In genomic region chr11:102156786-102157089, GRCm38 (mm10) we compare ENCODE assay signal across 9 mouse cellular contexts. TPM values are rescaled to one million over a fixed set of nuclear protein-coding genes. Genes with fewer than 3 reads are reported as not detected.
DNase-seq lines count a peak whose midpoint lies in the region; ATAC-seq and TF ChIP-seq lines count a peak whose summit lies in the region.
"Had no signal": no experiment of that assay in that cellular context is flagged by ENCODE, and none has a peak within 500 bp of the region (broad histone marks: within the 10 kb centered on the region; RNA-seq: fewer than 3 reads in every experiment).

No protein-coding gene starts in this region.

- no peak overlapping the region for H3K9ac ChIP-seq in heart, embryonic 13.5 days
- no peak overlapping the region for H3K9ac ChIP-seq in midbrain, embryonic 14.5 days (replicated peaks; ENCODE audit: low read length)
- no peak overlapping the region for H3K9ac ChIP-seq in liver, embryonic 16.5 days (ENCODE audit: low read depth, low read length)
- H3K9ac ChIP-seq in stomach, postnatal 0 days (ENCODE audit: low read length) = no peak overlapping the region

- WGBS in heart, embryonic 13.5 days = 8% methylated on average over 1 of the region's 1 CpGs
- WGBS in midbrain, embryonic 10.5 days = 17% methylated on average over 1 of the region's 1 CpGs
- 16% methylated on average over 1 of the region's 1 CpGs for WGBS in midbrain, embryonic 14.5 days
- WGBS in liver, embryonic 16.5 days (ENCODE audit: insufficient replicate concordance) = 10% methylated on average over 1 of the region's 1 CpGs
- 9% methylated on average over 1 of the region's 1 CpGs for WGBS in stomach, postnatal 0 days

- H3K4me1 ChIP-seq in heart, embryonic 13.5 days = peaks cover 8% of the 10 kb centered on the region
- H3K4me1 ChIP-seq in midbrain, embryonic 10.5 days = peaks cover 15% of the 10 kb centered on the region
- peaks cover 3% of the 10 kb centered on the region; the same call in 1 of the 2 replicates for H3K4me1 ChIP-seq in midbrain, embryonic 14.5 days (ENCODE audit: control insufficient read depth, insufficient read depth, low read length)
- peaks cover 8% of the 10 kb centered on the region for H3K4me1 ChIP-seq in liver, embryonic 16.5 days (ENCODE audit: control insufficient read depth, low read depth, low read length)
- H3K4me1 ChIP-seq in stomach, postnatal 0 days (replicated peaks; ENCODE audit: control insufficient read depth, insufficient read depth) = no peaks in the 10 kb centered on the region

- peak overlapping the region; percentile 87 for H3K4me2 ChIP-seq in heart, embryonic 13.5 days
- no peak overlapping the region for H3K4me2 ChIP-seq in midbrain, embryonic 14.5 days (ENCODE audit: low read length)
- H3K4me2 ChIP-seq in liver, embryonic 16.5 days (ENCODE audit: low read depth, low read length) = peak overlapping the region; percentile 91; the same call in 1 of the 2 replicates
- H3K4me2 ChIP-seq in stomach, postnatal 0 days (replicated peaks; ENCODE audit: low read depth) = peak overlapping the region; percentile 92; the same call in 1 of the 2 replicates

- H3K4me3 ChIP-seq in heart, embryonic 13.5 days = no peak overlapping the region
- peak overlapping the region; percentile 76 for H3K4me3 ChIP-seq in midbrain, embryonic 10.5 days
- H3K4me3 ChIP-seq in midbrain, embryonic 14.5 days (replicated peaks; ENCODE audit: low read depth, low read length) = no peak overlapping the region
- H3K4me3 ChIP-seq in liver, embryonic 16.5 days (ENCODE audit: low read depth, low read length) = no peak overlapping the region; the same call in 1 of the 2 replicates
- peak overlapping the region; percentile 68; the same call in 1 of the 2 replicates for H3K4me3 ChIP-seq in stomach, postnatal 0 days (ENCODE audit: low read depth, low read length)

- TF ChIP-seq EP300 in stomach, postnatal 0 days (optimal IDR thresholded peaks at IDR 0.05) = no peak

- TF ChIP-seq CTCF in stomach, postnatal 0 days (IDR thresholded peaks at IDR 0.05; ENCODE audit: low read depth) = no peak

- DNase-seq in heart, adult 18-20 months = no peak
- no peak for DNase-seq in midbrain, embryonic 10.5 days (ENCODE audit: low spot score)
- no peak for DNase-seq in midbrain, embryonic 14.5 days
- no peak for DNase-seq in stomach, postnatal 0 days (ENCODE audit: low spot score)
- DNase-seq in layer of hippocampus, adult 8-10 months (ENCODE audit: low spot score in 2 of 2) = no peak
- DNase-seq in right cerebral cortex, postnatal 4 days = no peak

- no peak overlapping the region for H3K27ac ChIP-seq in heart, embryonic 13.5 days (replicated peaks)
- H3K27ac ChIP-seq in midbrain, embryonic 10.5 days (replicated peaks) = no peak overlapping the region
- no peak overlapping the region for H3K27ac ChIP-seq in midbrain, embryonic 14.5 days (replicated peaks; ENCODE audit: low read depth, low read length)
- no peak overlapping the region for H3K27ac ChIP-seq in liver, embryonic 16.5 days (ENCODE audit: low read length)
- no peak overlapping the region for H3K27ac ChIP-seq in stomach, postnatal 0 days (replicated peaks)

- peaks cover 41% of the 10 kb centered on the region for H3K36me3 ChIP-seq in heart, embryonic 13.5 days
- H3K36me3 ChIP-seq in midbrain, embryonic 10.5 days = peaks cover 41% of the 10 kb centered on the region
- H3K36me3 ChIP-seq in midbrain, embryonic 14.5 days (ENCODE audit: control insufficient read depth, insufficient read depth, low read length) = peaks cover 22% of the 10 kb centered on the region
- H3K36me3 ChIP-seq in liver, embryonic 16.5 days (ENCODE audit: control insufficient read depth, insufficient read depth) = no peaks in the 10 kb centered on the region
- H3K36me3 ChIP-seq in stomach, postnatal 0 days (ENCODE audit: control insufficient read depth, insufficient read depth, low read length) = 0 out of 2 replicates have a peak, but pooled peaks cover 2% of the 10 kb centered on the region

- ATAC-seq in heart, embryonic 13.5 days (ENCODE audit: extremely low read depth, insufficient number of reproducible peaks, low FRiP score, low TSS enrichment) = no peak
- ATAC-seq in midbrain, embryonic 14.5 days (ENCODE audit: low FRiP score, low TSS enrichment) = no peak
- ATAC-seq in liver, embryonic 16.5 days (ENCODE audit: low read depth) = no peak
- ATAC-seq in stomach, postnatal 0 days (ENCODE audit: low FRiP score, low TSS enrichment) = 0 out of 2 replicates have a peak, but pooled peaks have one; percentile 0

- no peaks in the 10 kb centered on the region for H3K9me3 ChIP-seq in heart, embryonic 13.5 days
- H3K9me3 ChIP-seq in midbrain, embryonic 10.5 days (replicated peaks) = no peaks in the 10 kb centered on the region
- H3K9me3 ChIP-seq in midbrain, embryonic 14.5 days (ENCODE audit: control insufficient read depth, low read length) = no peaks in the 10 kb centered on the region
- no peaks in the 10 kb centered on the region for H3K9me3 ChIP-seq in liver, embryonic 16.5 days (replicated peaks; ENCODE audit: control insufficient read depth, low read length)
- no peaks in the 10 kb centered on the region for H3K9me3 ChIP-seq in stomach, postnatal 0 days (ENCODE audit: control insufficient read depth, low read length)

- H3K27me3 ChIP-seq in heart, embryonic 13.5 days (replicated peaks) = no peaks in the 10 kb centered on the region
- no peaks in the 10 kb centered on the region for H3K27me3 ChIP-seq in midbrain, embryonic 10.5 days (ENCODE audit: low read depth, poor library complexity, severe bottlenecking)
- no peaks in the 10 kb centered on the region for H3K27me3 ChIP-seq in midbrain, embryonic 14.5 days (ENCODE audit: control insufficient read depth, insufficient read depth, low read length)
- no peaks in the 10 kb centered on the region for H3K27me3 ChIP-seq in liver, embryonic 16.5 days (ENCODE audit: control insufficient read depth, insufficient read depth, low read depth, low read length)
- no peaks in the 10 kb centered on the region for H3K27me3 ChIP-seq in stomach, postnatal 0 days (ENCODE audit: control insufficient read depth, insufficient read depth, low read length)

RNA-seq across cellular contexts. Expression of gene Tmem101, which starts 0.5 kb away (rescaled TPM):
- 32.4 and 38.4 TPM in 2 replicates for polyA plus RNA-seq in heart, embryonic 13.5 days (2015; fragmentation: Nextera tagmentation; extraction: Ambion mirVana)
- 10 to 100 TPM; 14.1 to 14.9 TPM for total RNA-seq in heart, adult 18-20 months (2021)
- polyA plus RNA-seq in midbrain, embryonic 10.5 days (2016; fragmentation: Nextera tagmentation; extraction: Ambion mirVana) = 40.4 and 42.3 TPM in 2 replicates
- polyA plus RNA-seq in midbrain, embryonic 14.5 days (2014; fragmentation: Nextera tagmentation; extraction: Ambion mirVana) = 32.8 and 36.1 TPM in 2 replicates
- polyA plus RNA-seq in liver, embryonic 16.5 days (2015; fragmentation: Nextera tagmentation; extraction: Ambion mirVana) = 9.0 and 9.9 TPM in 2 replicates
- polyA plus RNA-seq in stomach, postnatal 0 days (2015; fragmentation: Nextera tagmentation; extraction: Ambion mirVana) = 13.8 and 14.5 TPM in 2 replicates
- total RNA-seq in layer of hippocampus, adult 8-10 months (2022) = 10 to 100 TPM; 22.6 to 27.3 (median 25.1) TPM

RNA-seq across cellular contexts. Expression of gene Nags, which starts 11.4 kb away (rescaled TPM):
- polyA plus RNA-seq in heart, embryonic 13.5 days (2015; fragmentation: Nextera tagmentation; extraction: Ambion mirVana) = 0.33 TPM in 1 of 2 replicates, not detected in the other
- total RNA-seq in heart, adult 18-20 months (2021) = under 1 TPM in 1 of 2 experiments, not detected in 1; 0.13 TPM
- 0.10 TPM in 1 of 2 replicates, not detected in the other for polyA plus RNA-seq in midbrain, embryonic 10.5 days (2016; fragmentation: Nextera tagmentation; extraction: Ambion mirVana)
- 0.08 TPM in 1 of 2 replicates, not detected in the other for polyA plus RNA-seq in midbrain, embryonic 14.5 days (2014; fragmentation: Nextera tagmentation; extraction: Ambion mirVana)
- polyA plus RNA-seq in liver, embryonic 16.5 days (2015; fragmentation: Nextera tagmentation; extraction: Ambion mirVana) = 19.0 and 19.2 TPM in 2 replicates
- 0.07 TPM in 1 of 2 replicates, not detected in the other for polyA plus RNA-seq in stomach, postnatal 0 days (2015; fragmentation: Nextera tagmentation; extraction: Ambion mirVana)
- under 1 TPM in 1 of 4 experiments, not detected in 3; 0.29 TPM for total RNA-seq in layer of hippocampus, adult 8-10 months (2022)
- total RNA-seq: granulocyte monocyte progenitor cell, adult 5-6 weeks had no signal

RNA-seq across cellular contexts. Expression of gene Lsm12, which starts 28.4 kb away (rescaled TPM):
- polyA plus RNA-seq in heart, embryonic 13.5 days (2015; fragmentation: Nextera tagmentation; extraction: Ambion mirVana) = 80.7 and 97.0 TPM in 2 replicates
- 10 to 100 TPM; 45.5 to 50.6 TPM for total RNA-seq in heart, adult 18-20 months (2021)
- polyA plus RNA-seq in midbrain, embryonic 10.5 days (2016; fragmentation: Nextera tagmentation; extraction: Ambion mirVana) = 141 and 144 TPM in 2 replicates
- polyA plus RNA-seq in midbrain, embryonic 14.5 days (2014; fragmentation: Nextera tagmentation; extraction: Ambion mirVana) = 76.0 and 80.9 TPM in 2 replicates
- polyA plus RNA-seq in liver, embryonic 16.5 days (2015; fragmentation: Nextera tagmentation; extraction: Ambion mirVana) = 51.2 and 52.5 TPM in 2 replicates
- polyA plus RNA-seq in stomach, postnatal 0 days (2015; fragmentation: Nextera tagmentation; extraction: Ambion mirVana) = 70.0 and 99.4 TPM in 2 replicates
- 10 to 100 TPM; 53.5 to 61.6 (median 58.8) TPM for total RNA-seq in layer of hippocampus, adult 8-10 months (2022)

RNA-seq across cellular contexts. Expression of gene G6pc3, which starts 32.7 kb away (rescaled TPM):
- 25.6 and 29.3 TPM in 2 replicates for polyA plus RNA-seq in heart, embryonic 13.5 days (2015; fragmentation: Nextera tagmentation; extraction: Ambion mirVana)
- 10 to 100 TPM; 54.5 to 56.6 TPM for total RNA-seq in heart, adult 18-20 months (2021)
- 39.1 and 41.5 TPM in 2 replicates for polyA plus RNA-seq in midbrain, embryonic 10.5 days (2016; fragmentation: Nextera tagmentation; extraction: Ambion mirVana)
- 31.6 and 43.7 TPM in 2 replicates for polyA plus RNA-seq in midbrain, embryonic 14.5 days (2014; fragmentation: Nextera tagmentation; extraction: Ambion mirVana)
- polyA plus RNA-seq in liver, embryonic 16.5 days (2015; fragmentation: Nextera tagmentation; extraction: Ambion mirVana) = 7.7 and 8.2 TPM in 2 replicates
- 19.2 and 19.4 TPM in 2 replicates for polyA plus RNA-seq in stomach, postnatal 0 days (2015; fragmentation: Nextera tagmentation; extraction: Ambion mirVana)
- 10 to 100 TPM; 66.0 to 74.2 (median 70.4) TPM for total RNA-seq in layer of hippocampus, adult 8-10 months (2022)

RNA-seq across cellular contexts. Expression of gene Pyy, which starts 49.1 kb away (rescaled TPM):
- polyA plus RNA-seq in heart, embryonic 13.5 days (2015; fragmentation: Nextera tagmentation; extraction: Ambion mirVana) = 1.2 TPM in 1 of 2 replicates, not detected in the other
- not detected for total RNA-seq in heart, adult 18-20 months (2021)
- not detected in 2 replicates for polyA plus RNA-seq in midbrain, embryonic 10.5 days (2016; fragmentation: Nextera tagmentation; extraction: Ambion mirVana)
- not detected in 2 replicates for polyA plus RNA-seq in midbrain, embryonic 14.5 days (2014; fragmentation: Nextera tagmentation; extraction: Ambion mirVana)
- 1.1 TPM in 1 of 2 replicates, not detected in the other for polyA plus RNA-seq in liver, embryonic 16.5 days (2015; fragmentation: Nextera tagmentation; extraction: Ambion mirVana)
- polyA plus RNA-seq in stomach, postnatal 0 days (2015; fragmentation: Nextera tagmentation; extraction: Ambion mirVana) = 63.0 and 64.3 TPM in 2 replicates
- not detected for total RNA-seq in layer of hippocampus, adult 8-10 months (2022)
- total RNA-seq: granulocyte monocyte progenitor cell, adult 5-6 weeks had no signal

Comparison
In these comparisons a context has a peak if more than half of its experiments do, and no peak if none do; other contexts are left out.
1. H3K4me3 ChIP-seq: peak in midbrain, embryonic 10.5 days (single experiment) and stomach, postnatal 0 days (single experiment); none in heart, embryonic 13.5 days (single experiment), midbrain, embryonic 14.5 days (single experiment) and liver, embryonic 16.5 days (single experiment).
2. RNA of gene Nags, which starts 11.4 kb away (polyA plus RNA-seq): 19.0 to 19.2 TPM in liver, embryonic 16.5 days; 0.08 TPM in midbrain, embryonic 14.5 days, 0.33 TPM in heart, embryonic 13.5 days, 0.07 TPM in stomach, postnatal 0 days and 0.10 TPM in midbrain, embryonic 10.5 days; every median in the first group is over 10 times any median in the second.